Mouse (Mus musculus): Measurements from ENCODE around the gene Crabp2. TPM values are rescaled to one million over a fixed set of nuclear protein-coding genes. Genes with fewer than 3 reads are reported as not detected.
A peak's percentile ranks its signal among the peaks of the same experiment; 100 is the strongest.

Gene Crabp2
- polyA plus RNA-seq, 1 experiment from 2014 or later, result not detected

DNA sequence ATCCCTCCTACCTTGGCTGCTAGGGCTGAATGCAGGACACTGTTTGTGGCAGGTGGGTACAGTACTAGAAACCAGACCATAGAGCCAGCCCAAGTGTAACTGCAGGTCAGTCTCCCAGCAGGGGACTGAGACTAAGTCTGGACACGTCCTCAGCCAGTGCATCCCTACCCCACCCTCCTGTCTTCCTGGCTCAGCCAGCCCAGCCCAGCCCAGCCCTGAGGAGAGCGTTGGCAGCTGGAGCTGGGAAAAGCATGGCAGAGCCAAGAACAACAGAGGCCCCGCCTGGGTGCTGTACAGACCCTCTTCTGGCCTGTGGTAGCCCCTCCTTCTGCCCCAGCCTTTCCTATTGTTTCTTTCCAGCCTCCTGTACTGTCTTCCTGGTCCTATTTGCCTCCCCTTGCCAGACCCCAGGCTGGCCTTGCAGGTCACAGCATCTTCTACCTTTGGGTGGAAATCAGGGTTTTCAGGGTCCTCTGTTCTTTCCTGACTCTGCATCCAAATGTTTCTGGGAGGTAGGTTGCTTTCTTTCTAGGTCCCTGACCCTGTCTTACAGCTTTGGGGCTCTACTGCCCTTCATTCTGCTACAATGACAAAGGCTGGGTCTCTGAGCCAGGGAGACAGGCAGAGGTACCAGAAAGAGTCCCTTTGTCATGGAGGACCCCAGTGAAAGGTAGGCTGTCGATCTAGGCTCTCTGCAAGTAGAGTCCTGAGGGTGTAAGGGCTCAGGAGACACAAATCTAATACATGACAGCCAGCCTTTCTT is 3.4 kb upstream of the Crabp2 start:
- H3K27me3 ChIP-seq (ENCODE audit: insufficient read depth, low read length), result peaks cover 44% of the 10 kb centered on the region
- WGBS (ENCODE audit: insufficient replicate concordance), result 46% methylated on average over 4 of the region's 4 CpGs

DNA sequence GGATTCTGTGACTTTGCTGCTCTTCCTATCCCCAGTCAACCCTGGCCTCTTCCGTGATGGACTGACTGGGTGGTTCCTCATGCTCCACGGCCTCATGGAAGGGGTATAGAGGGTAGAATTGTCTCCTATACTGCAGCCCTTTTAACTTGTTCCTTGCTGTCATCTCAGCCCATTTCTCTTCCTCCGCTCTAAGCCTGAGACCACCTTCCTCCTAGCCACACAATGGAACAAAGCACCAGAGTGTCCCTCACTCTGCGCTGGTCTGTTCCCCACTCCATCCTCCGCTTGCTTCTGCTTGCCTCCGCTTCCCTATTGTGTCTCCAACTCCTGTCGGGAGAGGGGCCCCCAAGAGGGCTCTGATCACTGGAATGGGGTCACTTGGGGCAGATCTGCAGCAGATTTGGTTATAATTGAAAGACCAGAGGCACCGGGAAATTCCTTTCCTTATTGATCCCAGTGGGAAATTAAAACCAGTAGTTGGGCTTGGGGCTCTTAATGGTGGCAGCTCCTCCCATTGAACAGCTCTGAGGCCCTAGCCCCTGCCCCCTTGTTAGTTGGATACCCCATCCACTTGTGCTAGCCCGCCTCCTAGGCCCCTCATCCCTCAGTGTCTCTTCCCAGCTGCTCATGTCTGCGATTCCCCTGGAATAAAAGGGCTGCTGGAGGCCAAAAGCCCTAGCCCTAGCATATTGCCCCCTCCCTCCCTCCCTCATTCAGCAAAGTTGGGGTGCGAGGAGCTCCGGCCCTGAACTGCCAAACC is 2.5 kb upstream of the Crabp2 start:
- no peaks in the 10 kb centered on the region for H3K9me3 ChIP-seq (ENCODE audit: low read length)
- ATAC-seq (no peak), DNase-seq (no peak)
- H3K27ac ChIP-seq (ENCODE audit: low read depth), result no peak overlapping the region
- peaks cover 50% of the 10 kb centered on the region for H3K27me3 ChIP-seq (ENCODE audit: insufficient read depth, low read length)
- 34% methylated on average over 12 of the region's 12 CpGs for WGBS (ENCODE audit: insufficient replicate concordance)
- no peak overlapping the region for H3K4me2 ChIP-seq (ENCODE audit: low read depth, low read length)
- no peak overlapping the region for H3K9ac ChIP-seq (replicated peaks)
- no peak for TF ChIP-seq EP300 (IDR thresholded peaks at IDR 0.05; ENCODE audit: low read depth)
- TF ChIP-seq CTCF (IDR thresholded peaks at IDR 0.05; ENCODE audit: low read depth), result no peak
- H3K36me3 ChIP-seq (replicated peaks; ENCODE audit: insufficient read depth, low read length), result peaks cover 16% of the 10 kb centered on the region
- H3K4me3 ChIP-seq (ENCODE audit: low read depth, low read length), result no peak overlapping the region
- H3K4me1 ChIP-seq (ENCODE audit: insufficient read depth), result peaks cover 11% of the 10 kb centered on the region

More for the DNA sequence above, 3.4 kb upstream of the Crabp2 start:
- ATAC-seq, result no peak
- H3K9me3 ChIP-seq (ENCODE audit: low read length), result no peaks in the 10 kb centered on the region
- peaks cover 21% of the 10 kb centered on the region for H3K36me3 ChIP-seq (replicated peaks; ENCODE audit: insufficient read depth, low read length)
- H3K27ac ChIP-seq (ENCODE audit: low read depth), result no peak overlapping the region
- DNase-seq, result no peak
- H3K4me2 ChIP-seq (ENCODE audit: low read depth, low read length), result no peak overlapping the region
- TF ChIP-seq EP300 (IDR thresholded peaks at IDR 0.05; ENCODE audit: low read depth) (no peak), CTCF (IDR thresholded peaks at IDR 0.05; ENCODE audit: low read depth) (no peak)
- no peak overlapping the region for H3K4me3 ChIP-seq (ENCODE audit: low read depth, low read length)
- peaks cover 11% of the 10 kb centered on the region for H3K4me1 ChIP-seq (ENCODE audit: insufficient read depth)
- no peak overlapping the region for H3K9ac ChIP-seq (replicated peaks)

DNA sequence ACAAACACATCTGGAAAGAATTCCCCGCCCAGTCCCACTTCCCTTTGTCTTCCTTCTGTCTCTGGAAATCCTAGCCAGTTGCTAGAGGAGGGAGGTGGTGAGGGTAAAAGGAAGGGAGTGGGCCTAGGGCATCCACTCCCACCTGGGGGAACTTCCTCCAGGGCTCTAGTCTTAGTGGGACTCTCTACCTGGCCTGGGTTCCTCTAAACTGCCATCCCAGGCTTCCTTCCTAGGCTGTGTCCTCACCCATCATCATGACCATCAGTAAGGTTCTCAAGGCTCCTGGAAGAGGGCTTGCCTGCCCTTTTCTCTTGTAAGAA is 2.0 kb upstream of the Crabp2 start:
- H3K27ac ChIP-seq (ENCODE audit: low read depth), result no peak overlapping the region

DNA sequence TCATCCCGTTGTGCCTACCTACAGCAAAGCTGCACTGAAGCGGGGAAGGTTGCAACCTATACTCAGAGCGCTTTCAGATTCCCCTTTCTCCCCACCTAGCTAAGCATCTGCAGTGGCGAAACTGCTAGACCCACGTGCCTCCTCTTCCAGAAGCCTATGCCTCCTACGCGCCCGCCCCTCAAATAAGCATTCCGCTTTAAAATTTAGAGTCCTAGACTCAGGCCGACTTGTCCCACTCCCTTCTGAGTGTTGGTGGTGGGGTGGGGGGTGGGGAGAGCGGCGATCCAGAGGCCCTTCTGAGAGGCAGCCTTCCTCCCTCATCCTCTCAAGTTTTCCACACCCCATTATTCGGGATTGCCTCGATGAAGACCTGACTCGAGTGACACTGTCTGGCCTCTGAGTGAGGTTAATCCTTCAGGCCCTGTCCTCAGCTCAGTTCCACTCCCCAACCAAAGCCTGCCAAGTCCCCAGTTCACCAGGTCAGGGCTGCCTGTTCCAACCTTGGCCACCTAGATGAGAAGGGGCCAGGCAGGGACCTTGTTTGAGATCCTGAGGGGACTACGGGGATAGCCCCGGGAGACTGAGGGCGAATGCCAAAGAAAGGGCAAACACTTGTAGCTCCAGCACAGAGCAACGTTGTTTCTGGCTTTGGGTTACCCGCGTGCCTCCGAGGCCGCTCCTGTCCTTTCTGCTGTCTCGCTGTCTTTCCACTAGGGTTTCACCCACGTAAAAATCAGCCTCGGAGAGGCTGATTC is 1.2 kb upstream of the Crabp2 start:
- WGBS (ENCODE audit: insufficient replicate concordance), result 5% methylated on average over 26 of the region's 26 CpGs
- TF ChIP-seq EP300 (IDR thresholded peaks at IDR 0.05; ENCODE audit: low read depth) (no peak), CTCF (IDR thresholded peaks at IDR 0.05; ENCODE audit: low read depth) (no peak)
- Histone ChIP-seq H3K36me3 (replicated peaks; ENCODE audit: insufficient read depth, low read length) (peaks cover 4% of the 10 kb centered on the region; the same call in 1 of the 2 replicates), H3K27ac (ENCODE audit: low read depth) (no peak overlapping the region), H3K4me2 (ENCODE audit: low read depth, low read length) (no peak overlapping the region; the same call in 1 of the 2 replicates), H3K4me3 (ENCODE audit: low read depth, low read length) (peak overlapping the region; percentile 5; the same call in 1 of the 2 replicates), H3K9ac (replicated peaks) (no peak overlapping the region), H3K9me3 (ENCODE audit: low read length) (no peaks in the 10 kb centered on the region), H3K4me1 (ENCODE audit: insufficient read depth) (peaks cover 11% of the 10 kb centered on the region), H3K27me3 (ENCODE audit: insufficient read depth, low read length) (peaks cover 62% of the 10 kb centered on the region)
- DNase-seq (no peak), ATAC-seq (no peak)

More for the DNA sequence above, 2.0 kb upstream of the Crabp2 start:
- WGBS (ENCODE audit: insufficient replicate concordance), result 31% methylated on average over 1 of the region's 1 CpGs
- no peak for DNase-seq
- Histone ChIP-seq H3K9ac (replicated peaks) (no peak overlapping the region), H3K36me3 (replicated peaks; ENCODE audit: insufficient read depth, low read length) (peaks cover 11% of the 10 kb centered on the region), H3K4me1 (ENCODE audit: insufficient read depth) (peaks cover 11% of the 10 kb centered on the region), H3K9me3 (ENCODE audit: low read length) (no peaks in the 10 kb centered on the region), H3K27me3 (ENCODE audit: insufficient read depth, low read length) (peaks cover 54% of the 10 kb centered on the region), H3K4me3 (ENCODE audit: low read depth, low read length) (no peak overlapping the region), H3K4me2 (ENCODE audit: low read depth, low read length) (no peak overlapping the region)
- TF ChIP-seq EP300 (IDR thresholded peaks at IDR 0.05; ENCODE audit: low read depth) (no peak), CTCF (IDR thresholded peaks at IDR 0.05; ENCODE audit: low read depth) (no peak)
- no peak for ATAC-seq

DNA sequence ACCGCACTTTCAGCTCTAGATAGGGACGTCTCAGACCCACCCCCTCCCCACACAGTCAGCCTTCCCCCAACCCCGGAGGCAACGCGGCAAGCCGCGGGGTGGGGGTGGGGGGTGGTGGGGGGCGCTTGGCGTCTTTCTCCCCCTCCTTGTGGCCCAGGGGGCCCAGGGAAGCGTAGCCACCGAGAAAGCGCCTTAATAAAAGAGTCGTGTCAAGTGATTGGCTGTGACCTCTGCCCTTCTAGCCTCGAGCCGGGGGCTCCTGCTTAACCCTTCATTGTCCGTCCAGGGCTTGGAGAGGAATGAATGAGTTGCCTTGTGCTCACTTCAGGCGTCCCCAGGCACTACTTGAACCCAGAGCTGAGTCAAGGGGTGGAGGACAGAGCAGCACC is 661 bp upstream of the Crabp2 start:
- Histone ChIP-seq H3K27ac (ENCODE audit: low read depth) (no peak overlapping the region), H3K9me3 (ENCODE audit: low read length) (no peaks in the 10 kb centered on the region), H3K27me3 (ENCODE audit: insufficient read depth, low read length) (peaks cover 67% of the 10 kb centered on the region), H3K4me2 (ENCODE audit: low read depth, low read length) (peak overlapping the region; percentile 26; the same call in 1 of the 2 replicates), H3K9ac (replicated peaks) (no peak overlapping the region; the same call in 1 of the 2 replicates), H3K4me1 (ENCODE audit: insufficient read depth) (peaks cover 11% of the 10 kb centered on the region), H3K4me3 (ENCODE audit: low read depth, low read length) (peak overlapping the region; percentile 5; the same call in 1 of the 2 replicates), H3K36me3 (replicated peaks; ENCODE audit: insufficient read depth, low read length) (no peaks in the 10 kb centered on the region)
- no peak for TF ChIP-seq CTCF (IDR thresholded peaks at IDR 0.05; ENCODE audit: low read depth)
- TF ChIP-seq EP300 (IDR thresholded peaks at IDR 0.05; ENCODE audit: low read depth), result no peak
- ATAC-seq (no peak), DNase-seq (no peak)
- WGBS (ENCODE audit: insufficient replicate concordance), result 3% methylated on average over 17 of the region's 17 CpGs

All from liver, postnatal 0 days (tissue).